ENCODE assay signal across 22 mouse cellular contexts in the genomic region with DNA sequence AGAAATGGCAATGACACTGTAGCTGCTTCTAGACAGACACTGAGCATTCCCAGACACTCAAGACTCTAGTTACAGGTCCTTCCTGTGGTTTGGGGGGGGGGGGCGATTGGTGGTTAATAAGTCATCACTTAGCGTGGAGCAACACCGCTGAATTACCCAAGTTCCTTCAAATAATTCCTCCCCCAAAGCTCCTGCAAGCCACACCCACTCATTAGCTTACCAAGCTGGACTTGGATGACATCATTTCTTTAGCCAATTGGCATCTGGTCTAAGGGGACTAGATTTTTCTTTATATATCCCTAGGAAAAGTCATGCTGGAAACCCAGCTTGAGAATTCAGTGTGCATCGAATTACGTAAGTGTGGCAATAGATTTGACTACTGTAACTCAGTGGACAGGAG.
DNase-seq lines count a peak whose midpoint lies in the region; ATAC-seq and TF ChIP-seq lines count a peak whose summit lies in the region.
"Had no signal": no experiment of that assay in that cellular context is flagged by ENCODE, and none has a peak within 500 bp of the region (broad histone marks: within the 10 kb centered on the region; RNA-seq: fewer than 3 reads in every experiment).

No protein-coding gene starts in this region.

- H3K4me2 ChIP-seq in heart, embryonic 12.5 days: no peak overlapping the region
- H3K4me2 ChIP-seq in forebrain, postnatal 0 days (ENCODE audit: low read depth): no peak overlapping the region
- no peak overlapping the region for H3K4me2 ChIP-seq in hindbrain, embryonic 16.5 days (ENCODE audit: low read length)
- H3K4me2 ChIP-seq: embryonic facial prominence, embryonic 12.5 days; heart, embryonic 15.5 days; hindbrain, embryonic 14.5 days had no signal

- H3K27me3 ChIP-seq in heart, embryonic 10.5 days (ENCODE audit: insufficient read depth, poor library complexity, severe bottlenecking): no peaks in the 10 kb centered on the region
- H3K27me3 ChIP-seq in heart, embryonic 12.5 days (replicated peaks): no peaks in the 10 kb centered on the region
- H3K27me3 ChIP-seq in C2C12 (ENCODE audit: control insufficient read depth, insufficient read depth, insufficient read length): no peaks in the 10 kb centered on the region
- H3K27me3 ChIP-seq in forebrain, postnatal 0 days (ENCODE audit: insufficient read depth, low read length): no peaks in the 10 kb centered on the region
- no peaks in the 10 kb centered on the region for H3K27me3 ChIP-seq in hindbrain, embryonic 16.5 days (replicated peaks; ENCODE audit: control insufficient read depth, insufficient read depth, low read length)
- H3K27me3 ChIP-seq: embryonic facial prominence, embryonic 12.5 days; heart, embryonic 15.5 days had no signal

- H3K4me1 ChIP-seq in heart, embryonic 10.5 days: peaks cover 17% of the 10 kb centered on the region
- peaks cover 10% of the 10 kb centered on the region for H3K4me1 ChIP-seq in heart, embryonic 12.5 days (replicated peaks)
- no peaks in the 10 kb centered on the region for H3K4me1 ChIP-seq in forebrain, postnatal 0 days (ENCODE audit: insufficient read depth)
- H3K4me1 ChIP-seq in hindbrain, embryonic 16.5 days (ENCODE audit: control insufficient read depth, insufficient read depth, low read depth, low read length): no peaks in the 10 kb centered on the region
- H3K4me1 ChIP-seq: embryonic facial prominence, embryonic 12.5 days had no signal

- TF ChIP-seq CTCF in C2C12 (IDR thresholded peaks at IDR 0.05; ENCODE audit: control insufficient read depth, insufficient read depth, insufficient read length): no peak
- TF ChIP-seq CTCF in forebrain, postnatal 0 days (IDR thresholded peaks at IDR 0.05; ENCODE audit: low read depth): no peak

- no peaks in the 10 kb centered on the region for H3K36me3 ChIP-seq in heart, embryonic 10.5 days
- H3K36me3 ChIP-seq in heart, embryonic 12.5 days: no peaks in the 10 kb centered on the region
- H3K36me3 ChIP-seq in C2C12 (ENCODE audit: control insufficient read depth, insufficient read depth): no peaks in the 10 kb centered on the region
- H3K36me3 ChIP-seq in forebrain, postnatal 0 days (ENCODE audit: insufficient read depth): no peaks in the 10 kb centered on the region
- H3K36me3 ChIP-seq in hindbrain, embryonic 16.5 days (ENCODE audit: control insufficient read depth, insufficient read depth, low read length): no peaks in the 10 kb centered on the region
- H3K36me3 ChIP-seq: embryonic facial prominence, embryonic 12.5 days; heart, embryonic 15.5 days; hindbrain, embryonic 10.5 days had no signal

- no peak overlapping the region for H3K4me3 ChIP-seq in heart, embryonic 10.5 days
- no peak overlapping the region for H3K4me3 ChIP-seq in heart, embryonic 12.5 days
- no peak overlapping the region for H3K4me3 ChIP-seq in C2C12 (ENCODE audit: insufficient read depth, poor library complexity, severe bottlenecking)
- H3K4me3 ChIP-seq in forebrain, postnatal 0 days (ENCODE audit: low read depth, low read length): no peak overlapping the region
- no peak overlapping the region for H3K4me3 ChIP-seq in hindbrain, embryonic 16.5 days (ENCODE audit: low read length)
- H3K4me3 ChIP-seq: embryonic facial prominence, embryonic 12.5 days; heart, embryonic 15.5 days; hindbrain, embryonic 10.5 days had no signal

- H3K27ac ChIP-seq in heart, embryonic 10.5 days: no peak overlapping the region
- H3K27ac ChIP-seq in heart, embryonic 12.5 days (ENCODE audit: poor library complexity, severe bottlenecking): no peak overlapping the region
- no peak overlapping the region for H3K27ac ChIP-seq in forebrain, postnatal 0 days (ENCODE audit: low read depth, low read length)
- H3K27ac ChIP-seq in hindbrain, embryonic 16.5 days (ENCODE audit: low read depth, low read length): no peak overlapping the region
- H3K27ac ChIP-seq: embryonic facial prominence, embryonic 12.5 days; heart, embryonic 15.5 days; hindbrain, embryonic 10.5 days; hindbrain, embryonic 14.5 days had no signal

- WGBS in heart, embryonic 10.5 days: 85% methylated on average over 5 of the region's 5 CpGs
- WGBS in heart, embryonic 12.5 days: 85% methylated on average over 5 of the region's 5 CpGs
- 67% methylated on average over 5 of the region's 5 CpGs for WGBS in forebrain, postnatal 0 days
- 84% methylated on average over 5 of the region's 5 CpGs for WGBS in hindbrain, embryonic 16.5 days

- DNase-seq in heart, embryonic 10.5 days (ENCODE audit: low spot score): peak; percentile 42
- DNase-seq in forebrain, postnatal 0 days: no peak
- DNase-seq: adrenal gland, adult 2 months; adrenal gland, postnatal 25 days; B cell, adult 2 months; cerebellum, adult 2 months; cerebellum, postnatal 10 days; gastrocnemius, postnatal 10 days; heart, postnatal 14 days; kidney, adult 2 months had no signal

- no peak for ATAC-seq in heart, embryonic 12.5 days (ENCODE audit: insufficient number of reproducible peaks, low FRiP score)
- peak; percentile 58 for ATAC-seq in common myeloid progenitor, adult 5-6 weeks (replicated peaks; ENCODE audit: low read depth, poor library complexity, severe bottlenecking)
- peak; percentile 97 for ATAC-seq in megakaryocyte progenitor cell, adult 5-6 weeks (replicated peaks; ENCODE audit: poor library complexity)
- no peak for ATAC-seq in forebrain, postnatal 0 days
- no peak for ATAC-seq in hindbrain, embryonic 16.5 days
- ATAC-seq in erythroid progenitor cell, adult 5-6 weeks (replicated peaks; ENCODE audit: low FRiP score, poor library complexity, severe bottlenecking): no peak
- ATAC-seq: forebrain, embryonic 14.5 days; intestine, embryonic 16.5 days had no signal

- H3K9ac ChIP-seq in heart, embryonic 12.5 days: no peak overlapping the region
- no peak overlapping the region for H3K9ac ChIP-seq in forebrain, postnatal 0 days
- H3K9ac ChIP-seq in hindbrain, embryonic 16.5 days (ENCODE audit: low read depth, low read length): no peak overlapping the region
- H3K9ac ChIP-seq: embryonic facial prominence, embryonic 12.5 days; heart, embryonic 15.5 days; hindbrain, embryonic 14.5 days had no signal

- no peaks in the 10 kb centered on the region for H3K9me3 ChIP-seq in heart, embryonic 10.5 days
- no peaks in the 10 kb centered on the region for H3K9me3 ChIP-seq in heart, embryonic 12.5 days (replicated peaks)
- H3K9me3 ChIP-seq in forebrain, postnatal 0 days (ENCODE audit: low read length): no peaks in the 10 kb centered on the region
- H3K9me3 ChIP-seq in hindbrain, embryonic 16.5 days (ENCODE audit: control insufficient read depth, low read length): no peaks in the 10 kb centered on the region
- H3K9me3 ChIP-seq: embryonic facial prominence, embryonic 12.5 days; heart, embryonic 15.5 days; hindbrain, embryonic 10.5 days had no signal

- H3K79me2 ChIP-seq in C2C12 (ENCODE audit: control insufficient read depth, insufficient read depth): no peaks in the 10 kb centered on the region

- H3ac ChIP-seq in C2C12 (ENCODE audit: control insufficient read depth, insufficient read length, low read depth): no peak overlapping the region

- H3K79me3 ChIP-seq in C2C12 (ENCODE audit: low read depth): no peaks in the 10 kb centered on the region

TF ChIP-seq in C2C12, 6 proteins besides CTCF, POLR2A, EP300 and RAD21:
- TF ChIP-seq MYOD1 (IDR thresholded peaks at IDR 0.05; ENCODE audit: control insufficient read depth, insufficient read length, low read depth) (no peak), MYOG (IDR thresholded peaks at IDR 0.05; ENCODE audit: control insufficient read depth, extremely low read depth, insufficient read length) (no peak), FOSL1 (IDR thresholded peaks at IDR 0.05; ENCODE audit: insufficient read depth, low read length, poor library complexity, severe bottlenecking) (no peak), CEBPB (IDR thresholded peaks at IDR 0.05; ENCODE audit: low read depth) (no peak), USF1 (IDR thresholded peaks at IDR 0.05; ENCODE audit: low read depth) (peak; percentile 56), MAX (IDR thresholded peaks at IDR 0.05) (peak; percentile 24)

Comparison
In these comparisons a context has a peak if more than half of its experiments do, and no peak if none do; other contexts are left out.
1. ATAC-seq: peak in common myeloid progenitor, adult 5-6 weeks (single experiment) and megakaryocyte progenitor cell, adult 5-6 weeks (single experiment); none in heart, embryonic 12.5 days (single experiment), forebrain, postnatal 0 days (single experiment), hindbrain, embryonic 16.5 days (single experiment) and erythroid progenitor cell, adult 5-6 weeks (single experiment).